Mouse (Mus musculus): ENCODE measurements around the gene Rap1a. TPM values are rescaled to one million over a fixed set of nuclear protein-coding genes. Genes with fewer than 3 reads are reported as not detected.

Gene Rap1a
- total RNA-seq (2022), result 100 to 1,000 TPM in 1 of 4 experiments, 10 to 100 TPM in 3; 80.2 to 101 (median 89.7) TPM

DNA sequence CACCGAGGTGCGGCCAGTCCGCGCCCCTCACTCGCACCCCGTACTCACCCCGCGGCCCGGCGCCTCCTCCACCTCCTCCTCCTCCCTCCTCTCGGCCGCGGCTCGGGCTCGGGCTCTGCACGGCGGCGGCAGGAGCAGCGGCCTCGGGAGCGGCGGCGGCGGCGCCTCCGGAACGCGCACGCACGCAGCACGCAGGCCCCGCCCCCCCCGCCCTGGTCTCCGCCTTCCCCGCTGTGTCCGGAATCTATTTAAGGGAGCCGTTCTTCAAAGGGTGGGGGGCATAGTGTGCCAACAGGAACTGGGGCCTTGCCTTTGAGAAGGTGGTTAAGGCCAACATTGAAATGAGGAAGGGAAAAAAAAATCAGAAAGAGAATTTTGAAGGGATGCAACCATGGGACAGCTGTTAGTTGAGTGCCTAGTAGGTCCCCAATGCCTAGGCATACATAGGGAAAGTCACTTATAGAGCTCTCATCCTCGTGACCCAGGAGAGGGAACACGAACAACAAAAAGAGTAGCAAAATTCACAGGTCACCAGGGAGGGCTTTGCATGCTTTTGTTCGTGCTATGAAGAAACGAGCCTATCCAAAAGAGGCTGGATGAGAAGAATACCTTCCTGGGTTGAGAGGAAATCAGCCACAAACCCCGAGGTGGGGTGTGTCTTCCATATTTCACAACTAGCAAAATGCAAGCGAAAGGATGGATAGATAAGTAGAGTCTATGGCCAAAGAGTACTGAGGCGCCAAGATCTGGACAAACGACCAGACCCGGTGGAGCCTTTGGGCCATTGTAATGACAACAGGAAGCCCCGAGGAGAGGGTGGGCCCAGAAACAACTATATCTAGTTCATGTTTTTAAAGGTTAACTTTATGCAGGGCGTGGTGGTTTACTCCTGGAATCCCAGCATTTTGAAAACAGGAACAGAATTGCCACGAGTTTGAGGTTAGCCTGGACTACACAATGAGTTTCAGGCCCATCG, at the start of gene Rap1a:
TSS of gene Rap1a (minus strand) at position 146 of the 976 bp plus-strand sequence.
- peak in 1 of 2 experiments; percentile 50 for DNase-seq (ENCODE audit: low spot score in 2 of 2)

DNA sequence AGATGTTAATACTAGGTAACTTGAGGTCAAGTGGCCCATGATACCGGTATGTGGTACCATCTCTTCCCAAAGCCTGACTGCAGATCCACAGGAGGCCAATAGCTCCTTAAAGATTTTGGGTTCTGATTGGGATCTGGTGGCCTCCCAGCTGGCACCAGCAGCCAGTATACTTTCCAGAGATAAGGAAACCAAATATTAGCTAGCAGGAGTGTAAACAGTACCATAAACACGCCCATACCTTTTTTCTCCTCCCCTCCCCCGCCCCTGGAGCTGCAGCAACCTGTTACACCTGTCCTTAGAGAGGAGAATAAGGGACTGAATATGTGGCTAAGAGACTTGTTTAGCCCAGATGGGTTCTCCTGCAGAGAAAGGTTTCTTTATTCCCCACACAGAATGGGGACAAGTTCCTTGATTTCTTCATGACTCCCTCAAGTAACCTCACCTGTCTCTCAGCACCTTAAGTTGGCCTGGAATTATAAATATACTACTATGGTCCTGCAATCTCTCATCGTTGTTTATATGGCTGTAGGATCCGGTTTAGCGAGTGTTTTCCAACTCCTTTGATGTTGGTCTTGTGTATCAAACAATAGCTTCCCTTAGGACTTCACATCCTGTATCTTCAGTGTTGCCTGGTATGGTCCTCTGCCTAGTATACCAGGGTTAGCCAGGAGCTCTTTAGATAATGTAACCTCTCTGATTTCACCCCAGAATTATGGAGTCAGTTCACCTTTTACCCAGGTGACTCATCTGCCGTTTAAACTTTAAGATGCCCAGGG, 45.3 kb upstream of the Rap1a start:
- no peak for DNase-seq (ENCODE audit: low spot score in 2 of 2)

DNA sequence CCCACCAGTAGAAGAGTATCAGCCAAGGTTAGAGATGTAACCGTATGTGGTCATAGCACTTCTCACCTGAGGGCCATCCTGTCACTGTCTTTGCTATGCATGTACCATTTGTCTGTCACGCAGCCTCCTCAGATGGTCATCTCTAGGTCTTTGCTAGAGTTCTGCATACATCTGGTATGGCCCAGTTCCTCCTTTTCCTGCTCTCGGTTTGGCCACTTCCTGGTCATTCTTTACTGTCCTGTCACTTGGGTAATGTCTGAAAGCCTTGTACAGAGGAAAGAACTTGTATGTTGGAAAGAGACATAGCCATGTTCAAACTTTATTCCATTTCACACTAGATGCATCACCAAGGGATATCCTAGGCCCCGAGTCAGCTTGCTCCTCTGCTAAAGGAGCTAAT, 38.7 kb upstream of the Rap1a start:
- DNase-seq (ENCODE audit: low spot score in 2 of 2), result no peak

DNA sequence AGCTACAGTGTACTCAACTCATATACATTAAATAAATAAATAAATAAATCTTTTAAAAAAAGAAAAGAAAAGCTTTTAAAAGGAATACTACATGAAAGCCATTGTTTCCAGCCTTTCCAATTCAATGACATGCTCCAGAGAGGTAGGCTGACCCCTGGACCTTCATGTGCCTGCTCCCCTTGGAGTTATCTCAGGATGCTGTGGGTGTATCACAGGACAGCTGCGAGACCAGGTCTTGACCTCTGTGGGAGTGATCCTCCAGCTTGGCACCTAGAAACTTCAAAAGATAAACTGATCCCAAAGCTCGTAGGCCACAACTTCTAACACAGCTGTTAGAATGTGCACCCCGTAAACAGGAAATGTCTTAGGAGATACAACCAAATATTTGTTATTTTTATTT, 37.5 kb upstream of the Rap1a start:
- no peak for DNase-seq (ENCODE audit: low spot score in 2 of 2)

DNA sequence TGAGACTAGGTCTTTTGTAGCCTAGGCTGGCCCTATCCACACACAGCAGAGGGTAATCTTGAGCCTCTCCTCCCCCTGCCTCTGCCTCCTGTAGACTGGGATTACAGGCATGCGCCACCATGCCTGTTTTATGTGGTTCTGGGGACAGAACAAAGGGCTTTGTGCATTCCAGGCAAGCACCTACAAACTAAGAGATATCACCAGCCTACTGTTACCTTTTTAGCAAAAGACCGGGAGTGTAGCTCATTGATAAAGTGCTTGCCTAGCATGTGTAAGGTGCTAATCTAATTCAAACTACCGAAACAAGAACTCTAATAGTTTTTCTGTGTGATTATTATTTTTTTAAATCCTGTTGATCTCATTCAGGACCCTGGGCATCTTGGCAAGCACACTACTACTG, 35.7 kb upstream of the Rap1a start:
- DNase-seq (ENCODE audit: low spot score in 2 of 2), result no peak

DNA sequence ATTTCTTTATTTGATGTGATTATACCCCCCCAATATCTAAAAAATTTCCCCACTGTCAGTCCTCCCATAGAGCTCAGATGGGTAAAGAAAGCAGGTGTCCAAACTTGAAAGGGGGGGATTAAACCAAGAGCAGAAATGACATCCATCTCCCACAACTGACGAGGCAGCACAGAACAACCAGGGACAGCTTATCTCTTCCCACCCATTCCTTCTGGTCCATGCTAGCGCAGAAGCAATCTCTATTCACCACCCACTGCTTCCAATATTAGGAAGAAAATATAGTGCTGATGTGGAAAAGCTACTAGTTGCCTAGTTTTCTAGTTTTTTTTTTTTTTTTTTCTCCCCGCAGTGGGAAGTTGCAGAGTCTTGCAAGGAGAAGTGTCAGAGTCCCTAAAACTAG, 34.7 kb upstream of the Rap1a start:
- DNase-seq (ENCODE audit: low spot score in 2 of 2), result peak in 1 of 2 experiments; percentile 10

DNA sequence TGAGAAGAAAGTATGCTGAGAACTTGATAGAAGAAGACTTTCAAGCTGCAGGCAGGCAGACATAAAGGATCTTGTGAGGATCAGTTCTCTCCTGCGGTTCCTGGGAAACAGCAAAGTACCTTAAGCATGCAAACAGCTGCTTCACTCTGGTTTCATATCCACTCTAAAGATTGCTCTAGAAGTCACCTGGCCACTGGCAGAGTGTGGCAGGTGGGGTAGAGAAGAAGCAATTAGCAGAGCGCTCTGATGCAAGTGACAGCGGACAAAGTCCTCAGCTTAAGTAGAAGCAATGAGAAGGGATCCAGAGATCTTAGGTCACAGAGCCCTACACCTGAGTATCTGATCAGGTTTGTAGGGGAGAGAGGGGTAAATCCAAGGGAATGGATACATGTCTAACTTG, 30.4 kb upstream of the Rap1a start:
- no peak for DNase-seq (ENCODE audit: low spot score in 2 of 2)

DNA sequence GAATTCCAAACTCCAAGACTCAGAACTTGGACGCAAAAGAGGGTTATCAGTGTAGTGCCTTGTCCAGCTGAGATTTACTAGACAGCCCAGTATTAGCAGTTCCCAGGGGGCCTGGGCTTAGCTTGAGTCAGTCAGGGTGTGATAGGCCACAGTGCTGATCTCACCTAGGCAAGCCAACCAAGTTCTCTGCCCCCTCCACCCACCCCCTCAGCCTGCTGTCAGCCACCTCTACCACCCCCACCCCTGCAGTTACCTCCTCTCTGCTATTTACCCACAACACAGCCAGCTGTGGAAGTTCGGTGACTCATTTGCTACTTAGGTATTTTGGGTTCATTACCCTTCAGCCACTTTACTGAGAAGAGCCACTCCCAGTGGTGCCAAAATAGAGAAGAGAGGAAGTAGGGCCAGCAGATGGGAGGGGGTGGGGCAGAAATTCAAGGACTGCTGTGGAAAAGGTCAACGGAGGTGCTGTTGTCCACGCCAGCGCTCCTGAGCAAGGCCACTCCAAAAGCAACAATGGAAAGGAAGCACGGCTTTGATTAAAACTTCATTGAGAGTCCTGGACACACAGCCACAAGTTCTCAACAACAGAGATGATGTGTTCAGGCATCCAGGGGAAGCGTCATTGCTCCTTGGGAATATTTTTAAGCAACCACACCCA, 24.5 kb upstream of the Rap1a start:
- no peak for DNase-seq (ENCODE audit: low spot score in 2 of 2)

DNA sequence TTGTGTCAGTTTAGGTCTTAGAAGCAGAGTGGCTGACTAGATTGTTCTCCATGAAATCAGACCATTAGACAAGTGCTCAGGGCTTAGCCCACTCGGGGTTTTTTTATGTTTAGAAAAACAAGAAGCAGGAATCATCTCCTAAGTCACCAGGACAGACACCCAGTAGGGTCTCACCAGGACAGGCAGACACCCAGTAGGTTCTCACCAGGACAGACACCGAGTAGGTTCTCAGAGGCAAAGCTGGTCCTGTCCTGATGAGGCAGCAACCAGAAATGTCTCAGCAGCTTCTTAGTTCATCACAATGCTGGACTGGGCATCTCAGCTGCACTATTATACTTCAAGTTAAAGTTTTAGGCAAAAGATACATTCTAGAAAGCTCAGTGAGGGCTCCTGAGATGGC, 23.6 kb upstream of the Rap1a start:
- no peak for DNase-seq (ENCODE audit: low spot score in 2 of 2)

DNA sequence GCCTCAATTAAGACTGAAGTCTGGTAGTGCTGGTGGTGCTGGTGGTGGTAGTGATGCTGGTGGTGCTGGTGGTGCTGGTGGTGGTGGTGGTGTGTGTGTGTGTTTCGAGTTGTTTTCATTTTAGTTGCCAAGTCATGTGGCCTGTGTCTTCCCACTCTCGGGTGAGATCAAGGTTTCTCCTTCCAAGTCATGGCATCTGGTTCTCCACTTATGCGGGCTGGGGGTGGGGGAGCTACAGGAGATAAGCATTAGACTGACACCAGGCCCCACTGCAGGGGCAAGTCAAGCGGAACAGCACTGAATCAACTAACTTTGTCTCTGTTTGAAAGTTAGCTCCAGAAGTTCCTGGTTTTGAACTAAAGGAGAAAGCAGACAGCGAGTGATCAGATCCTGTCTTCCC, 23.0 kb upstream of the Rap1a start:
- DNase-seq (ENCODE audit: low spot score in 2 of 2), result no peak

DNA sequence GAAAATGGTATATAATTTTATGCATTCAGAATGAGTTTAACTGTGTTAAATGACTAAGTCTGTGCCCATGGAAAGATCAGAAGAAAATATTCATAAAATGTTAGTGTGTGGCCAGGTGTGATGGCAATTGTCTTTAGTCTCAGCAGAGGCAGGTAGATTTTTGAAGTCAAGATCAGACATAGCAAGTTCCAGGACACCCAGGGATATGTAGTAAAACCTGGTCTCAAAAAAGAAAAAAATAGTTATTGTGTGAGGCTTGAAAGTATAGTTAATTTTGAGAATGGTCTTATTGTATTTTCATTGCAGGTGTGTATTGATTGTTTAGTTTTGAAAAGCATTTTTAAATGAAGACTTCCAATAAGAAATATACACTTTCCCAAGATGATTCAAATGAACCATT, 22.5 kb upstream of the Rap1a start:
- DNase-seq (ENCODE audit: low spot score in 2 of 2), result no peak

DNA sequence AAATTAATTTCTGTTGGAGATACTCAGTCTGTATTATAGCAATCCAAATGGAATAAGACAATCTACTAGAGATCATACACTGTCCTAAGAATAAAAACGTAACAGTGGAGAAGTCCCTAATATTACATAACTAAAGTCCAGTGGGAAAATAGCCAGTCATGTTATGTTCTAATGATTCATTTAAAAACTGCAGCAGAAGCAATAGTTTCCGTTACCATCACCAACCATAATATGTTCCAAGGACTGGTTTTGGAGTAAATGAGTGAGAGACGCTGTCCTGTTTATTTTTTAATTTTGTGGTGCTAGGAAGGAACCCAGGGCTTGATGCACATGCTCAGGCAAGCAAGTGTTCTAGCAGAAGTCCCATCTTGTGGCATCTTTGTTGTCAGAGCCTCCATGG, 20.4 kb upstream of the Rap1a start:
- DNase-seq (ENCODE audit: low spot score in 2 of 2), result no peak

DNA sequence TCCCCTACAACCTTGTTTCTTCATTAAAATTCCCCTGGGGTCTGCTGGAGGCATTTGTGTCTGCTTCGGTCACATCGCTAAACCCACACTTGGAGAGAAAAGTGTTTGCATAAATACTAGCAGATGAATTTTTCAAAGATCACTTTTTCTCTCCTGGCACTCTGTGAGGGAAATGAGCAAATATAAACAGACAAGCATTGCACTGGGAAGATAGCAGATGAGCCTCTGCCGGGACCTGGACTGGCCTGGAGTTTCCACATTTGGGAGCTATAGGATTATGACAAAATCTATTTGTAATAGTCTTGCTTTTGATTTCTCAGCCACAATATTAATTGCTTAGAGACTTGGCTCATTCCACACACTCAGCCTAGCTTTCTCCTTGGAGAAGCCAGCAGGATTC, 19.1 kb upstream of the Rap1a start:
- no peak for DNase-seq (ENCODE audit: low spot score in 2 of 2)

DNA sequence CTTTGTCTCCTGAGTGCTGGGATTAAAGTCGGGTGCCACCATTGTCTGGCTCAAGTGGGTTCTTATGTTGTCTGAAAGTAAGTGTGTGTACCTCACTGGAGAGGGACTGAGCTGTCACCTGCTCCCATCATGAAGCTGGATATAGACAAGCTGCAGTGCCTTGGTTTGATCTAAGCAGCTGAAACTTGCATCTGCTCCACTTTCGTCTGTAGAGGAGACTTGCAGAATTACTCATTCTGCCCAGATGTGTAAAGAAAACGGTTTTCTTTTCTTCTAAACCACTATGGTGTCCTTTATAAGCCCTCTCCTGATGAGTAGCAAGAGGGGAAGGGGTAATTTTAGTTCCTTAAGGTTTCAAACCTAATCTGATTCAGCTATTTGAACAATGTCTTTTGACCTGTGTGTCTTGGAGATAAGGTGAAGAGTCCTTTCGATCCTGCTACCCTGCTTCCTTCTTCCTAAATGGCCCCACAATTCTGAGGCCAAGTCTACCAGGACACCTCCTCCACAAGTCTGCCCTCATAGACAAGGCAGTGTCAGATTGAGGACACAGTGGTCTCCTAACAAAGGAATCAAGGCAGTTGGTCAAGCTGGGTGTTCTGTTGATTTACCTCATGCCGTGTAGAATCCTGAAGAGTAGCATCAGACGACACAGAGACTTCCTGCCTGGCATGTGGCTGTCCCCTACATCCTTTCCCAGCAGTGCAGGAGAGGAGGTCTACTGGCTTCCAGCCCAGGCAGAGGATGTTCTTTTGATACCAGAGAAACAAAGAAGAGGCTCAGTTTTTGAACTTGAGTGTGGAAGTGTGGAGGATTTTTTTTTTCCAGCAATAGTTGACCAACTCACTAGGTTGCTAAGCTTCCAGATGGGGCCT, 17.2 kb upstream of the Rap1a start:
- DNase-seq (ENCODE audit: low spot score in 2 of 2), result no peak

DNA sequence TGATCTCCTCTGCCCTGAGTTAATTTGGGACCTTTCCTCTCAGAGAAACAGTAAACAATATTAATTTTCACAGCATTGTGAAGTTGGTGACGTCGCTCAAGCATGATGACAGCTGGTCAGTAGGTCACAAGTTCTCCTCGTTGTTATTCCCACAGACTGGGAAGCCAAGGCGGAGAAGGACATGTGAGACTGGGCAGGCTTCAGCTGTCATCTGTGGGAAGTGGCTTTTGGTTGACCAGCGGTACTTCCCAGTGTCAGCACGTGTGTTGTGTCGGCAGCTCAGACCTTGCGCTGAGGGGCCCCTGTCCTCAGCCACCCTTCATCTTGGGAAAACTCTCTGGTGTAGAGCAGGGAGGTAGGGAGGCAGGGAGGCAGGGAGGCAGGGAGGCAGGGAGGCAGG, 15.0 kb upstream of the Rap1a start:
- no peak for DNase-seq (ENCODE audit: low spot score in 2 of 2)

DNA sequence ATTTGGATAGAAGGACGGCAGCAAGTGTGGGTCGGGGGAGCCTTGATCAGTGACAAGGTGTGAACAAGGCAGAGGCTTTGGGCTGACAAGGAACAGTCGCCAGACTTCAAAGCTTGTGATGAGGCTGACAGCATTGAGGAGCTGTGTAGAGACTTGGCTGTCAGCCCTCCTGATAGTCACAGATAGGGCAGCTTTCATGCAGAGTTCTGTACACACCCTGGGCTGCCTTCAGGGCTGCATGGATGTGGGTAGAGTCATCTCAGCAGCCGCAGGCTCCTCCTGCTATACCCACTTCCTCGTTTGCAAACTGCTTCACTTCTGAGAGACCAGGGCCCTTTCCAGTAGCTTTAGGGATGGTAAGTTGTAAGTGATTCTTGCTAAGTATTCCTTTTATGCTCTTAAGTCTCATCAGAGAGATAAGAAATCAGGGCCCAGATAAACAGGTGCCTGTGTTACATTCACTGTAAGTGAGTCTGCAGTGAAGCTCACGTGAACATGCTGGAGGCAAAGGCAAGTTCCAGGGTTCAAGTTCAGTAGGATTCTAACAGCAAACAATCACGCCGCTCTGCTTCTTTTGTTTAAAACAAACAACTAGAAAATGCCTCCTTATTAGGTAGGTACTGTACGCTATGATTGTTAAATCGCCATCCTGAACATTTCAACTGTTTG, 14.2 kb upstream of the Rap1a start:
- no peak for DNase-seq (ENCODE audit: low spot score in 2 of 2)

DNA sequence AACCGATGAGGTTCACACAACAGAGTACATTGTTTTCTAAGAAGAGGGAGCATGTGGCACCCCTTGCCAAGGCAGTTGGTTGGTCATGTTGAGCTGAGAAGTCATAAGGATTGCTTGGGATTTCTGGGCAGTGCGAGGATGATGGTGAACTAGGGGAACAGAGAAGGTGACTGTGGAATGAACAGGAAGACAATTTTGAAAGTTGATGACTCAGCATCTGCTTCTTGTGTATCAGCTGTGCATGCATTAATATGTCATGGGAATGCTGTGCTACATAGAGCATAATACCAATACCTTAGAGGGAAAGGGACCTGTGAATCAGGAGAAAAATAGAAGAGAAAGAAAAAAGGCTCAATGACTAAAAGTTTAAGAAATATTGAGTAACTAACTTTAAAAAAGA, 10.0 kb upstream of the Rap1a start:
- no peak for DNase-seq (ENCODE audit: low spot score in 2 of 2)

DNA sequence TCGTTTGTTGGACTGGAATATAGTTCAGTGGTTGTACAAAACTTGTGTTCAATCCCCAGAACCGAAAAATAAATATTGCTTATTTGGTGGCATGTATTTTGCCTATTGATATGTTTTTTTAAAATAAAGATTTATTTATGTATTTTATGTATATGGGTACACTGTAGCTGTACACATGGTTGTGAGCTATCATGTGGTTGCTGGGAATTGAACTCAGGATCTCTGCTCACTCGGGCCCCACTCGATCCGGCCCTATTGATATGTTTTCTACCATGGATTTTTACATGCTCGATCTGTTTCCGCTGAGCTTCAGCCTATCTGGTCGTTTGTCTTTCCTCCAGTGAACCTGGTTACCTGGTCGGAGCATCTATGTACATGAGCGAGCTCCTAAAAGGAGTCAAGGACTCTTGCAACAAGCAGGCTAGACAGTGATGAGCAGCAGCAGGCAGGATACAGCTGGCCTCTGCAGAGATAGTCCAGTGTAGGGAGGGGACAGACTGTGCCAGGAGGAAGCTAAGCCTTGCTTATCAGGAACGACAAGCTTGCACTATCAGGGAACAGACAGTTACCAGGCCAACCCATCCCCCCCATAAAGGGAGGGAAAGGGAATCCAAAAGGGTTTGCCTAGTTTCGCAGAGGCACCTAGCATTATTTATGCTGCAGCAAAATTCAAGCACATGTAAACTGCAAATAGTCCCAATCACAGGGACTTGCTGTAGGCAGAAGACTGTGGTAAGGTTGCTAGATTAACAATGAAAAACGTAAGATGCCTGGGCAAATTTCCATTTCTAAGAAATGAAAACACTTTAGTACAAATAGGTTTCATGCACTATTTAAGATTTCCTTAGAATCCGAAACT, 7.3 kb upstream of the Rap1a start:
- DNase-seq (ENCODE audit: low spot score in 2 of 2), result no peak

DNA sequence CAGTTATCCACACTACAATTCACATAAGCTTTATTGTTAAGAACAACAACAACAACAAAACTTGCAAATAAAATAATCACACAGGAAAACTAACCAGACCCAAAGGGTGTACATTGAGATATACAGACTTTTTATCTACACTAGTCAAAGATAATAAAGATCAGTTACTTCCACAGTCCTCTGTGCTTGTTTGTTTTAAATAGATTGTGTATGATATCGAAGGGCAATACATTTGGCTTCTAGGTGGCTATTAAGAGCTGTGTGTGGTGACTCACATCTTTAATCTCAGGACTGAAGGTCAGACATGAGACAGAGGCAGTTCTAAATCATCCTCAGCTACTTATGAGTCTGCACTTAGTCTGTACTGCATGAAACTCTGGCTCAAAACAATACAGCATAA, 6.5 kb upstream of the Rap1a start:
- no peak for DNase-seq (ENCODE audit: low spot score in 2 of 2)
